Mouse (Mus musculus): ENCODE measurements around the gene Aip.
A peak's percentile ranks its signal among the peaks of the same experiment; 100 is the strongest.
"Not testable (repeated sequence)": the region's sequence is repeated elsewhere in the genome, so short reads cannot be mapped to it uniquely, and the experiment has no call there.

Gene Aip

GRCm38 (mm10) chr19:4151898-4152297, 26.2 kb upstream of the Aip start:
- no peak for DNase-seq (ENCODE audit: low spot score)

GRCm38 (mm10) chr19:4151488-4151860, 25.8 kb upstream of the Aip start:
- DNase-seq (ENCODE audit: low spot score) = no peak

GRCm38 (mm10) chr19:4150567-4151487, 25.2 kb upstream of the Aip start:
- no peak for DNase-seq (ENCODE audit: low spot score)

GRCm38 (mm10) chr19:4149764-4150461, 24.3 kb upstream of the Aip start:
- DNase-seq (ENCODE audit: low spot score) = no peak

GRCm38 (mm10) chr19:4149283-4149682, 23.6 kb upstream of the Aip start:
- no peak for DNase-seq (ENCODE audit: low spot score)

GRCm38 (mm10) chr19:4148819-4149218, 23.2 kb upstream of the Aip start:
- DNase-seq (ENCODE audit: low spot score) = no peak

- peak; percentile 93 for DNase-seq (ENCODE audit: low spot score)
Observed at GRCm38 (mm10) chr19:4148491-4148806, 22.8 kb upstream of the Aip start, which contains the start of gene Coro1b. Gene Coro1b, plus strand, starts transcription at chr19:4148619.

- no peak for DNase-seq (ENCODE audit: low spot score)
Observed at GRCm38 (mm10) chr19:4147782-4148490, 22.3 kb upstream of the Aip start.

- no peak for DNase-seq (ENCODE audit: low spot score)
Observed at GRCm38 (mm10) chr19:4147022-4147405, 21.4 kb upstream of the Aip start.

- DNase-seq (ENCODE audit: low spot score) = no peak
Observed at GRCm38 (mm10) chr19:4146366-4147021, 20.8 kb upstream of the Aip start.

GRCm38 (mm10) chr19:4145936-4146335, 20.3 kb upstream of the Aip start:
- no peak for DNase-seq (ENCODE audit: low spot score)

- DNase-seq (ENCODE audit: low spot score) = no peak
Observed at GRCm38 (mm10) chr19:4144550-4145498, 19.2 kb upstream of the Aip start.

GRCm38 (mm10) chr19:4143759-4144268, 18.2 kb upstream of the Aip start, which contains the start of gene Cabp4:
Gene Cabp4, minus strand, starts transcription at chr19:4144033.
- DNase-seq (ENCODE audit: low spot score) = no peak

- DNase-seq (ENCODE audit: low spot score) = no peak
Observed at GRCm38 (mm10) chr19:4142416-4143173, 16.9 kb upstream of the Aip start.

- no peak for DNase-seq (ENCODE audit: low spot score)
Observed at GRCm38 (mm10) chr19:4140147-4140546, 14.5 kb upstream of the Aip start.

GRCm38 (mm10) chr19:4139446-4139845, 13.8 kb upstream of the Aip start, which contains the start of gene Gpr152:
Gene Gpr152, plus strand, starts transcription at chr19:4139787.
- no peak for DNase-seq (ENCODE audit: low spot score)

- no peak for DNase-seq (ENCODE audit: low spot score)
Observed at GRCm38 (mm10) chr19:4137913-4138312, 12.3 kb upstream of the Aip start.

GRCm38 (mm10) chr19:4136463-4136862, 10.8 kb upstream of the Aip start:
- no peak for DNase-seq (ENCODE audit: low spot score)

GRCm38 (mm10) chr19:4135963-4136345, 10.3 kb upstream of the Aip start:
- not testable (repeated sequence) for DNase-seq (ENCODE audit: low spot score)

All from left cerebral cortex, adult 11 months (tissue).